Mouse (Mus musculus) urinary bladder, postnatal 4 days (tissue): ENCODE data around the gene Akt1s1.

Source experiments
- DNase-seq, 2 experiments: peaks; one replicate each; pipeline ENCODE4 v3.0.0; 2021 to 2022; ENCODE audit warnings: low spot score in 2 of 2

The Akt1s1 gene

GRCm38 (mm10) chr7:44901230-44901722, 52.5 kb downstream of the Akt1s1 start:
- DNase-seq, result no peak
